Mouse (Mus musculus): Measurements from ENCODE around the gene Ncoa4. TPM values are rescaled to one million over a fixed set of nuclear protein-coding genes. Genes with fewer than 3 reads are reported as not detected.
A peak's percentile ranks its signal among the peaks of the same experiment; 100 is the strongest.

Ncoa4 gene
- total RNA-seq, 2 experiments from 2014 or later = 99.0 to 115 TPM

- peak; percentile 91 for DNase-seq
Measured at GRCm38 (mm10) chr14:32201791-32202451, 42.3 kb downstream of the Ncoa4 start, which contains the start of the genes Timm23 and Parg. Timm23 (minus strand) TSS chr14:32201898. Parg (plus strand) TSS chr14:32201949.

GRCm38 (mm10) chr14:32226601-32227000 is 66.9 kb downstream of the Ncoa4 start:
- no peak for DNase-seq

GRCm38 (mm10) chr14:32228996-32229395 is 69.3 kb downstream of the Ncoa4 start:
- DNase-seq = peak; percentile 72

Other genes starting within 250 kb of the Ncoa4 start
- gene Galnt15, start 130.9 kb upstream of the Ncoa4 start, total RNA-seq (2021) = 1 to 10 TPM; 3.0 TPM
- 10 to 100 TPM; 39.7 to 44.3 TPM for gene Oxnad1, start 74.5 kb upstream of the Ncoa4 start, total RNA-seq (2021)
- gene Dph3, start 74.1 kb upstream of the Ncoa4 start, total RNA-seq (2021) = 10 to 100 TPM; 81.4 to 84.0 TPM
- gene Msmb, start 17.8 kb upstream of the Ncoa4 start, total RNA-seq (2021) = not detected
- 100 to 1,000 TPM; 165 to 176 TPM for gene Timm23, start 42.0 kb downstream of the Ncoa4 start, total RNA-seq (2021)
- gene Parg, start 42.1 kb downstream of the Ncoa4 start, total RNA-seq (2021) = 10 to 100 TPM; 30.3 to 39.6 TPM
- 10 to 100 TPM in 1 of 2 experiments, 1 to 10 TPM in 1; 9.7 to 11.3 TPM for gene Ogdhl, start 162.2 kb downstream of the Ncoa4 start, total RNA-seq (2021)
- gene 1700024G13Rik, start 228.5 kb downstream of the Ncoa4 start, total RNA-seq (2021) = not detected

All from heart, postnatal 4 days (tissue).